Mouse (Mus musculus) heart, adult 2 months (tissue): ENCODE data around the gene 1700016H13Rik.

Experiments
- CTCF ChIP-seq: fragments of 200-600 bp; IDR thresholded peaks from 2 replicates; pipeline ENCODE4 v1.8.1; 2022; ENCODE audit warnings: antibody characterized with exemption, mild to moderate bottlenecking, moderate library complexity
- POLR2A ChIP-seq: fragments of 200-500 bp; IDR thresholded peaks from 2 replicates; pipeline ENCODE4 v1.6.1; 2011; ENCODE audit warnings: mild to moderate bottlenecking, low read depth, low read length, control low read depth; ENCODE audit not compliant: insufficient read depth

- TF ChIP-seq CTCF (no peak), POLR2A (no peak)
These were observed 43.7 kb upstream of the 1700016H13Rik start for GRCm38 (mm10) chr5:103699537-103699936.
